Mouse (Mus musculus): ENCODE measurements around the gene Wdr38. TPM values are rescaled to one million over a fixed set of nuclear protein-coding genes. Genes with fewer than 3 reads are reported as not detected.

The Wdr38 gene
- polyA plus RNA-seq, 1 experiment: 1.6 TPM

DNA sequence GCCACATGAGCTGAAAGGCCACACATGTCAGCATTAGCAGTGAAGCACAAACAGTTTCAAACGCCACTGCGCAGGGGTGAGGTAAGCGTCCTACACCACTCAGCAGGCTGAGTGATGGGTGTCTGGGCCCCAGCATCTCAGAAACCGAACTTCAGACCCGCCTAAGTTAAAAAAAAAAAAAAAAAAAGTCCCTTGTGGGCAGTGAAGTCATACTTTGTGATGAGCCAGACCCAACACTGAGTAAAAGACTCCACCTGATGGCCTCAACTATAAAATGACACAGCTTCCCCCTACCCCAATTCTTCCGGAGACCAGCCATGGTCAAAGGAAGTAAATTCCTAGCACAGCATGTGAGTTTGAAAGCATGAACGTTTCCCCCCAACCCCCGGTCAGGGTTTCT lies 5.8 kb downstream of the Wdr38 start:
- no peaks in the 10 kb centered on the region for H3K27me3 ChIP-seq (ENCODE audit: control insufficient read depth, insufficient read depth, low read length)
- TF ChIP-seq CTCF (IDR thresholded peaks at IDR 0.05; ENCODE audit: borderline replicate concordance, control insufficient read depth, extremely low read depth, insufficient read depth, low read length, poor library complexity): no peak
- TF ChIP-seq POLR2A (IDR thresholded peaks at IDR 0.05; ENCODE audit: control insufficient read depth, extremely low read depth, insufficient read depth, low read length, poor library complexity): no peak
- no peak overlapping the region for H3K4me3 ChIP-seq (ENCODE audit: control insufficient read depth, insufficient read depth, low read length)
- no peak overlapping the region for H3K27ac ChIP-seq (ENCODE audit: control insufficient read depth, insufficient read depth, low read length)
- 66% methylated on average over 8 of the region's 8 CpGs for WGBS
- DNase-seq: no peak
- peaks cover 29% of the 10 kb centered on the region for H3K36me3 ChIP-seq (ENCODE audit: control insufficient read depth, insufficient read depth, low read length)
- H3K4me1 ChIP-seq (replicated peaks; ENCODE audit: control insufficient read depth, insufficient read depth, low read length): peaks cover 15% of the 10 kb centered on the region

DNA sequence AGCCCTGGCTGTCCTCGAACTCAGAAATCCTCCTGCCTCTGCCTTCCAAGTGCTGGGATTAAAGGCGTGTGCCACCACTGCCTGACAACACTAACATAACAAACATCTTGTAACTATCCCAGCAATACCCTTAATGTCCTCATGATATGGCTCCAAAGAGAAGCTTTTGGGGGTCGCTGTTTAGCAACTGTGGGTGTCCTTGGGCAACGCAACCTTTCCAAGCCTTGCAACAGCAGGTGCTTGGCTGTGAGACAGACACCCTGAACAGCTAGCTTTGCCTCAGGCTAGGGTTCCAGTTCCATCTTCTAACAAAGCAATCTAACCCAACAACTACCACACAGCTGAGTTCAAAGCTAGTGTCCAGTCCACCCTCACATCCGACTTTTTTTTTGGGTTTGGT lies 6.2 kb downstream of the Wdr38 start:
- no peak for DNase-seq
- H3K36me3 ChIP-seq (ENCODE audit: control insufficient read depth, insufficient read depth, low read length): peaks cover 29% of the 10 kb centered on the region
- 80% methylated on average over 5 of the region's 5 CpGs for WGBS
- H3K4me3 ChIP-seq (ENCODE audit: control insufficient read depth, insufficient read depth, low read length): no peak overlapping the region
- H3K27me3 ChIP-seq (ENCODE audit: control insufficient read depth, insufficient read depth, low read length): no peaks in the 10 kb centered on the region
- no peak overlapping the region for H3K27ac ChIP-seq (ENCODE audit: control insufficient read depth, insufficient read depth, low read length)
- H3K4me1 ChIP-seq (replicated peaks; ENCODE audit: control insufficient read depth, insufficient read depth, low read length): peaks cover 15% of the 10 kb centered on the region
- no peak for TF ChIP-seq CTCF (IDR thresholded peaks at IDR 0.05; ENCODE audit: borderline replicate concordance, control insufficient read depth, extremely low read depth, insufficient read depth, low read length, poor library complexity)
- TF ChIP-seq POLR2A (IDR thresholded peaks at IDR 0.05; ENCODE audit: control insufficient read depth, extremely low read depth, insufficient read depth, low read length, poor library complexity): no peak

DNA sequence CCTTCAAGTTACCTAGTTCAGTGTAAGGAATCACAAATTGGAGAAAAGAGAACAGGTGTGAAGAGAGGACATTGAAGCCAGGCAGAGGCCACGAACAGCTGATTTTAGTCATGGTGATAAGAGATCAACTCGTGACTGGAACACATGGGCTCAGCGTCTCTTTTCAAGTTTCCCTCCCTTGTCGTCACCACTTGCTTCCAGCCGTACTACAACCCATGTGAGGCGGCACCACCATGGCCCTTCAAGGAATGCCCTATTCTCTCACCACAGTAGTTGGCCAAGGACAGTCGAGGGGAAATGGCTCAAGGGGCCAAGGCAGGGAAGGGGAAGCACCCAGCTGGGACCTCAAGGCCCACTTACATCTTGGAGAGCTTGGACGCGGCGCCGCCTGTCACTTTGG lies 7.1 kb downstream of the Wdr38 start:
- peak; percentile 21 for DNase-seq
- Histone ChIP-seq H3K4me1 (replicated peaks; ENCODE audit: control insufficient read depth, insufficient read depth, low read length) (peaks cover 15% of the 10 kb centered on the region), H3K27ac (ENCODE audit: control insufficient read depth, insufficient read depth, low read length) (no peak overlapping the region), H3K27me3 (ENCODE audit: control insufficient read depth, insufficient read depth, low read length) (no peaks in the 10 kb centered on the region), H3K36me3 (ENCODE audit: control insufficient read depth, insufficient read depth, low read length) (peaks cover 29% of the 10 kb centered on the region), H3K4me3 (ENCODE audit: control insufficient read depth, insufficient read depth, low read length) (peak overlapping the region; percentile 91)
- WGBS: 0% methylated on average over 11 of the region's 11 CpGs
- TF ChIP-seq CTCF (IDR thresholded peaks at IDR 0.05; ENCODE audit: borderline replicate concordance, control insufficient read depth, extremely low read depth, insufficient read depth, low read length, poor library complexity) (no peak), POLR2A (IDR thresholded peaks at IDR 0.05; ENCODE audit: control insufficient read depth, extremely low read depth, insufficient read depth, low read length, poor library complexity) (no peak)

DNA sequence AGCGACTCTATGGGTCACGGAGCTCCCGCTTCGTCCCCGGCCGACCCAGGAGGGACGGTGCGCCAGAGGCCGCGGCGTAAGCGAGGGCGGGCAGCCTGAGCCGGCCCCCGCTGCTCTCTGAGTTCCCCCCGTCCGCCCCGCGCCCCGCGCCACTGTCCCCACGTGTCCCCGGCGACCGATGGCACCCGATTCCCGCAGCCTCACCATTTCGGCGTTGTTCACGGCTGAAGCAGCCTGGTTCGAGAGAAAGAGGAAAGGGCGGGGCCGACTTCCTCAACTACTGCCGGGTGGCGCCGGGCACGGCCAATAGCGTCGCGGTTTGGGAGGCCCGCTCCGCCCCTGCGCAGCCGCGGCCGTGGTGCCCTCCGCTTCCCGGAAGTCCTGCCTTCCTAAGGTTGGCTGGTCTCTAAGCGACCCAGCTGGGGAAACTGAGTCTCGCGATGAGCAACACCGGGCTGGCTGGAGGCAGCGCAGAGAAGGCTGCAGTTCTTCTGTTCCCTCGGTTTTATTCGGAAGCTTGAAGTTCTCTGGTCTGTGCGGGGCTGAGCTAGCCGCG lies 7.7 kb downstream of the Wdr38 start, which contains the start of gene Arpc5l:
Arpc5l (plus strand) TSS at position 469 of the 556 bp plus-strand sequence.
- TF ChIP-seq POLR2A (IDR thresholded peaks at IDR 0.05; ENCODE audit: control insufficient read depth, extremely low read depth, insufficient read depth, low read length, poor library complexity) (peak; percentile 47; the same call in 1 of the 2 replicates), CTCF (IDR thresholded peaks at IDR 0.05; ENCODE audit: borderline replicate concordance, control insufficient read depth, extremely low read depth, insufficient read depth, low read length, poor library complexity) (0 out of 2 replicates have a peak, but pooled peaks have one; percentile 30)
- peaks cover 15% of the 10 kb centered on the region for H3K4me1 ChIP-seq (replicated peaks; ENCODE audit: control insufficient read depth, insufficient read depth, low read length)
- peaks cover 29% of the 10 kb centered on the region for H3K36me3 ChIP-seq (ENCODE audit: control insufficient read depth, insufficient read depth, low read length)
- H3K4me3 ChIP-seq (ENCODE audit: control insufficient read depth, insufficient read depth, low read length): peak within 1 kb of the TSS; percentile 91
- H3K27me3 ChIP-seq (ENCODE audit: control insufficient read depth, insufficient read depth, low read length): no peaks in the 10 kb centered on the region
- H3K27ac ChIP-seq (ENCODE audit: control insufficient read depth, insufficient read depth, low read length): peak within 1 kb of the TSS; percentile 6; the same call in 1 of the 2 replicates
- WGBS: under 1% methylated on average over 58 of the region's 58 CpGs
- DNase-seq: peak; percentile 91

DNA sequence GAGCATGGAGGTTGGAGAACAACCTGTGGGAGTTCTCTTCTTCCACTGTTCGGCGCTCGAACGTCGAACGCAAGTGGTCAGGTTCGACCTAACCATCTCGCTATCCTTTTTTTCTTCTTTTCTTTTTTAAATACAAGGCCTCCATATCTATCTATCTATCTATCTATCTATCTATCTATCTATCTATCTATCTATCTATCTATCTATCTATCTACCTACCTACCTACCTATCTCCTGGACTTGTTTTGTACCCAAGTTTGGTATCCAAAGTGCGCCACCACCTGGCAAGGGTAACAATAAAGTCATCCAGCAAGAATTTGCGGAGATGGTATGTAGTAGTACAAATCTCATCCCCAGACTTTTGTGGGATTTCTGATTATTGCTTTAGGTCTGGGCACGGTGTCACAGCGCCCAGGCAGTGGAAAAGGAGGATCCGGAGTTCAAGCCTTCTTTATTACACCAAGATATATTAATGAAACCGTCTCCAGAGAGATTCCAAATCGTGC lies 8.4 kb downstream of the Wdr38 start, which contains the start of gene Rpl35:
Rpl35 (minus strand) TSS at position 51 of the 506 bp plus-strand sequence.
- H3K4me3 ChIP-seq (ENCODE audit: control insufficient read depth, insufficient read depth, low read length): peak within 1 kb of the TSS; percentile 91
- DNase-seq: peak; percentile 73
- no peak for TF ChIP-seq CTCF (IDR thresholded peaks at IDR 0.05; ENCODE audit: borderline replicate concordance, control insufficient read depth, extremely low read depth, insufficient read depth, low read length, poor library complexity)
- no peak for TF ChIP-seq POLR2A (IDR thresholded peaks at IDR 0.05; ENCODE audit: control insufficient read depth, extremely low read depth, insufficient read depth, low read length, poor library complexity)
- peaks cover 17% of the 10 kb centered on the region for H3K4me1 ChIP-seq (replicated peaks; ENCODE audit: control insufficient read depth, insufficient read depth, low read length)
- WGBS: 10% methylated on average over 15 of the region's 15 CpGs
- H3K27ac ChIP-seq (ENCODE audit: control insufficient read depth, insufficient read depth, low read length): peak within 1 kb of the TSS; percentile 6; the same call in 1 of the 2 replicates
- H3K36me3 ChIP-seq (ENCODE audit: control insufficient read depth, insufficient read depth, low read length): peaks cover 23% of the 10 kb centered on the region
- no peaks in the 10 kb centered on the region for H3K27me3 ChIP-seq (ENCODE audit: control insufficient read depth, insufficient read depth, low read length)

DNA sequence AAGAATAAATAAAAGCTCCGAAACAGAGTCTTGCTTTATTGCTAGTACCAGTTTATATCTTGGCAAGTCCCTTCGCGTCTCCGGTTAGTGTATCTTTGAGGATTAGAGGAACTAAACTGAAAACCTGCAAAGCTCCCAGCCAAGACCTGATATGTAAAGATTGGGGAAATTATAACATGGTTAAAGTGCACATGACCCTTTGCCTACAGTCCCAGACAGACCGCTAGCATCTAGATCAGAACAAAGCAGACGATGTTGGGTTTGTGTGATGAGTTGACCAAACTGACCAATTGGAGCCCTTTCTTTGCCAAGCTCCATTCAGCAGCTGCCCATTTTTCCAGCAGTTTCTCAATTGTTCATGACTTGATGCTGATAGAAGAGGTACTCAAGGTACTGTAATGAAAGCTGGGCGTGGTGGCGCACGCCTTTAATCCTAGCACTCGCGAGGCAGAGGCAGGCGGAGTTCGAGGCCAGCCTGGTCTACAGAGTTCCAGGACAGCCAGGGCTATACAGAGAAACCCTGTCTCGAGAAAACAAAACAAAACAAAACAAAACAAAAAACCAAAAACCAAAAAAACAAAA lies 9.0 kb downstream of the Wdr38 start:
- WGBS: 92% methylated on average over 14 of the region's 14 CpGs
- no peak overlapping the region for H3K4me3 ChIP-seq (ENCODE audit: control insufficient read depth, insufficient read depth, low read length)
- TF ChIP-seq CTCF (IDR thresholded peaks at IDR 0.05; ENCODE audit: borderline replicate concordance, control insufficient read depth, extremely low read depth, insufficient read depth, low read length, poor library complexity) (no peak), POLR2A (IDR thresholded peaks at IDR 0.05; ENCODE audit: control insufficient read depth, extremely low read depth, insufficient read depth, low read length, poor library complexity) (no peak)
- no peak overlapping the region for H3K27ac ChIP-seq (ENCODE audit: control insufficient read depth, insufficient read depth, low read length)
- H3K36me3 ChIP-seq (ENCODE audit: control insufficient read depth, insufficient read depth, low read length): peaks cover 17% of the 10 kb centered on the region
- peaks cover 17% of the 10 kb centered on the region for H3K4me1 ChIP-seq (replicated peaks; ENCODE audit: control insufficient read depth, insufficient read depth, low read length)
- DNase-seq: no peak
- H3K27me3 ChIP-seq (ENCODE audit: control insufficient read depth, insufficient read depth, low read length): no peaks in the 10 kb centered on the region
